Mouse (Mus musculus) heart, postnatal 25 days (tissue): Measurements from ENCODE around the gene Tctn1. TPM values are rescaled to one million over a fixed set of nuclear protein-coding genes. Genes with fewer than 3 reads are reported as not detected.

Source experiments
- DNase-seq: peaks from one replicate; pipeline ENCODE4 v3.0.0; 2022; ENCODE audit warnings: low spot score
- intact Hi-C: fragments of 180-260 bp; cut with DNase I; formaldehyde crosslinking; loops from one replicate; pipeline ENCODE4 v1.15.1; 2025
- total RNA-seq, 2 experiments: library from RNA; stranded (reverse); gene quantifications; 2 replicates each; pipeline ENCODE4 v1.2.3; 2021

The Tctn1 gene
- total RNA-seq, 2 experiments from 2014 or later, result 3.5 to 4.7 TPM

DNA sequence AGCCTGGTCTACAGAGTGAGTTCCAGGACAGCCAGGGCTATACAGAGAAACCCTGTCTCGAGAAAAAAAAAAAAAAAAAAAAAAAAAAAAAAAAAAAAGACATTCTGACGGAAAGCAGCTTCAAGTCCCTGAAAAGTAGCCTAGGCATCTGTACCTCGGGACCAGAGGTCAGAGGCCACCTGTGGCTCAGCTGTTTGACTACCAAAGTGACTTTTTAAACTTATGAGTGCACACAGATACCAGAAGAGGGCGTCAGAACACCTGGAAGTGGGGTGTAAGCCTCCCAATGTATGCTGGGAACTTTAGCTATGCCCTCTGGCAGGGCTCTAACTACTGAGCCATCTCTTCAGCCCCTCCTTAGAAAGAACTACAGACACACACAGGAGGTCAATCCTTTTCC is 71.9 kb downstream of the Tctn1 start:
- intact Hi-C loops, result no loop called here
- DNase-seq, result no peak

DNA sequence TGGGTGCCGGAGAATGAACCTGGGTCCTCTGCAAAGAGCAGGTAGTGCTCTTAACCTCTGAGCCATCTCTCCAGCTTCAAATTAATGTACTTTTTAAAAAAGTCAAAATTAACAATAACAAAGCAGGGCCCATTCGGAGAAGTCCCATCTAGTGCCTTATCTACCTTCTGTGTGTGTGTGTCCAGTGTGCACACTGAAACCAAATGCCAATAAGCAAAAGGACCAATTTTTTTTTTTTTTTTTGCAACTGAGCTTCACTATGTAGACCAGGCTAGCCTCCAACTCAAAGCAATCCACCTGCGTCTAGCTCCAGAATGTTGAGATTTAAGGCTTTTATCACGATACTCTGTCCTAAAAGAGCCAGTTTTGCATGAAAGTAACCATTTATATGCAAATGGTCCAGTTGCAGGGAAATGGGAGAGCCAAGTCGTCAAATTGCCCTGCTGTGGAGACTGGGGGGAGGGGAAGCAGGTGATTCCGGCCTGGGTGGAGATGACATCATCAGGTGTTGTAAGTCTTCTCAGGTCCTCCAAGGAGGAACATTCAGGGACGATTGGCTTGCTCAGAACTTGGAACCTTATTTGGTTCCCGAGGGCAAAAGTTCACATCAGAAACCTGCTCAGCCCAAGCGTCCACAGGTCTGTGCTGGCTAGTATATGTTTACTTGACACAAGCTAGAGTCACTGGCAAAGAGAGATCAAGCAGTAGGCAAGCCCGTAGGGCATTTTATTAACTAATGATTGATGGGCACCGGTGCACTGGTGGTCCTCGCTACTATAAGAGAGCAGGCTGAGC is 72.8 kb downstream of the Tctn1 start:
- intact Hi-C loops, result no loop called here
- no peak for DNase-seq

DNA sequence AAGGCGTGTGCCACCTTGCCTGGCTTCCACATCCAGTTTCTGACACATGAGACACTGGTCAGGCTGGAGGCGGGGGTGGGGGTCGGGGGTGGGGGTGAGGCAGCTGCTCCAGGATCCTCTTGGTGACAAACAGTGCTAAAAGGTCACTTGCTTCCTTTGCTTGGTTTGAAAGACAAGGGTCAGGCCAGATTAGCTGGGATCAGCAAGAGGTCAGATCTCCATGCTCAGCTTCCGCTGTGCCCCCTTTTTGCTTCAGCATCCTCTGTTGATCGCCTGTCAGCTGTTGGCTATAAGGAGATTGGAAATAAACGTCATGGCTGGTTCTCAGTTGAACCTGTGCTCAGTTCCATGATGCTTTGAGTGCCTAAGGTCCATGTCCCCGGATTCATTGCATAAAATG is 73.8 kb downstream of the Tctn1 start:
- intact Hi-C loops, result no loop called here
- no peak for DNase-seq

DNA sequence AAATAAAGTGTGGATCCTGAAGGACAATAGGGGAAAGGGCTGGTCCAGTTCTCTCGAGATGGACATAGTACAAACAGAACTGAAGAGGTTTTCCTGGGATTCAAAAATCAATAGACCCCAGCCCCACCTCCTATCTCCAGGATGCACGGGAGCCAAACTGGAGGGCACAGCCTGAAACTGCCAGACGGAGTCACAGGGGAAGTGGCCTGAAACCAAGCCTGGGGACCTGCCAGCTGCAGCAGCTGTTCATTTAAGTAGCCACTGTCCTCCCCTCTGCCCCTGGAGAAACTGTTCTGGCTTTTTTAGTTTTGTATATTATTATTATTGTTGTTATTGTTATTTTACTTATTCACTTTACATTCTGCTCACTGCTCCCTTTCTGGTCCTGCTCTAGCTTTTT is 75.1 kb downstream of the Tctn1 start:
- DNase-seq, result no peak
- intact Hi-C loops, result no loop called here

Other genes starting within 250 kb of the Tctn1 start
- 10 to 100 TPM; 23.7 to 29.0 TPM for gene Cux2, start 214.4 kb downstream of the Tctn1 start, total RNA-seq
- over 10,000 TPM; 18,094 to 20,102 TPM for gene Myl2, start 163.5 kb downstream of the Tctn1 start, total RNA-seq
- gene Ccdc63, start 123.6 kb downstream of the Tctn1 start, total RNA-seq, result not detected
- 100 to 1,000 TPM; 113 to 128 TPM for gene Ppp1cc, start 106.2 kb downstream of the Tctn1 start, total RNA-seq
- 1 to 10 TPM in 1 of 2 experiments, under 1 TPM in 1; 0.81 to 1.1 TPM for gene Hvcn1, start 57.7 kb downstream of the Tctn1 start, total RNA-seq
- gene Pptc7, start 19.9 kb upstream of the Tctn1 start, total RNA-seq, result 10 to 100 TPM; 91.3 to 93.5 TPM
- 1 to 10 TPM in 1 of 2 experiments, under 1 TPM in 1; 0.36 to 1.6 TPM for gene Rad9b, start 89.8 kb upstream of the Tctn1 start, total RNA-seq
- 10 to 100 TPM; 82.6 to 89.5 TPM for gene Vps29, start 89.9 kb upstream of the Tctn1 start, total RNA-seq
- 10 to 100 TPM; 22.9 to 26.6 TPM for gene Gpn3, start 107.4 kb upstream of the Tctn1 start, total RNA-seq
- 10 to 100 TPM; 11.3 to 15.6 TPM for gene Fam216a, start 107.9 kb upstream of the Tctn1 start, total RNA-seq
- 10 to 100 TPM; 93.0 to 94.1 TPM for gene Arpc3, start 127.4 kb upstream of the Tctn1 start, total RNA-seq
- gene Anapc7, start 157.2 kb upstream of the Tctn1 start, total RNA-seq, result 10 to 100 TPM; 27.3 to 28.1 TPM
- gene Atp2a2, start 237.8 kb upstream of the Tctn1 start, total RNA-seq, result over 10,000 TPM; 10,772 to 12,207 TPM